Mouse (Mus musculus): ENCODE measurements around the gene Spaca9.

Gene Spaca9

GRCm38 (mm10) chr2:28699361-28700335 lies at the start of gene Spaca9, which contains the start of gene Ak8:
Gene Spaca9, minus strand, starts transcription at chr2:28699727.
Gene Ak8, plus strand, starts transcription at chr2:28700164.
- DNase-seq = peak; percentile 73

GRCm38 (mm10) chr2:28747705-28748104 lies 48.2 kb upstream of the Spaca9 start:
- no peak for DNase-seq

- DNase-seq = no peak
Measured at GRCm38 (mm10) chr2:28746682-28747332, 47.3 kb upstream of the Spaca9 start.

- DNase-seq = no peak
Measured at GRCm38 (mm10) chr2:28742701-28743100, 43.2 kb upstream of the Spaca9 start.

- DNase-seq = no peak
Measured at GRCm38 (mm10) chr2:28740159-28740558, 40.6 kb upstream of the Spaca9 start.

GRCm38 (mm10) chr2:28737112-28737511 lies 37.6 kb upstream of the Spaca9 start:
- DNase-seq = no peak

GRCm38 (mm10) chr2:28730676-28731075 lies 31.1 kb upstream of the Spaca9 start:
- DNase-seq = no peak

- DNase-seq = no peak
Measured at GRCm38 (mm10) chr2:28727786-28728404, 28.4 kb upstream of the Spaca9 start.

GRCm38 (mm10) chr2:28723912-28724311 lies 24.4 kb upstream of the Spaca9 start:
- DNase-seq = no peak

- no peak for DNase-seq
Measured at GRCm38 (mm10) chr2:28722419-28722818, 22.9 kb upstream of the Spaca9 start.

GRCm38 (mm10) chr2:28713036-28713435 lies 13.5 kb upstream of the Spaca9 start:
- DNase-seq = no peak

- DNase-seq = no peak
Measured at GRCm38 (mm10) chr2:28706787-28707186, 7.3 kb upstream of the Spaca9 start.

GRCm38 (mm10) chr2:28706106-28706636 lies 6.6 kb upstream of the Spaca9 start:
- no peak for DNase-seq

GRCm38 (mm10) chr2:28701646-28702262 lies 2.2 kb upstream of the Spaca9 start:
- peak; percentile 55 for DNase-seq

- DNase-seq = no peak
Measured at GRCm38 (mm10) chr2:28698566-28698965, 961 bp downstream of the Spaca9 start.

GRCm38 (mm10) chr2:28692692-28693091 lies 6.8 kb downstream of the Spaca9 start:
- no peak for DNase-seq

GRCm38 (mm10) chr2:28688431-28688830 lies 11.1 kb downstream of the Spaca9 start:
- DNase-seq = peak; percentile 42

GRCm38 (mm10) chr2:28685895-28686294 lies 13.6 kb downstream of the Spaca9 start:
- DNase-seq = no peak

- DNase-seq = no peak
Measured at GRCm38 (mm10) chr2:28681718-28682117, 17.8 kb downstream of the Spaca9 start.

- no peak for DNase-seq
Measured at GRCm38 (mm10) chr2:28680710-28681109, 18.8 kb downstream of the Spaca9 start.

GRCm38 (mm10) chr2:28676005-28676404 lies 23.5 kb downstream of the Spaca9 start:
- DNase-seq = no peak

GRCm38 (mm10) chr2:28671438-28671837 lies 28.1 kb downstream of the Spaca9 start:
- DNase-seq = no peak

- no peak for DNase-seq
Measured at GRCm38 (mm10) chr2:28665818-28666217, 33.7 kb downstream of the Spaca9 start.
